Mouse (Mus musculus) liver, embryonic 14.5 days (tissue): ENCODE data around the gene Ugt1a6b.
"Not testable (repeated sequence)": the region's sequence is repeated elsewhere in the genome, so short reads cannot be mapped to it uniquely, and the experiment has no call there.

Experiments
- CTCF ChIP-seq: IDR thresholded peaks from 2 replicates; pipeline ENCODE4 v1.5.1; 2016; ENCODE audit warnings: antibody characterized with exemption, low read depth, control low read depth
- EP300 ChIP-seq: IDR thresholded peaks from 2 replicates; pipeline ENCODE4 v1.6.1; 2016; ENCODE audit warnings: antibody characterized with exemption, low read depth

DNA sequence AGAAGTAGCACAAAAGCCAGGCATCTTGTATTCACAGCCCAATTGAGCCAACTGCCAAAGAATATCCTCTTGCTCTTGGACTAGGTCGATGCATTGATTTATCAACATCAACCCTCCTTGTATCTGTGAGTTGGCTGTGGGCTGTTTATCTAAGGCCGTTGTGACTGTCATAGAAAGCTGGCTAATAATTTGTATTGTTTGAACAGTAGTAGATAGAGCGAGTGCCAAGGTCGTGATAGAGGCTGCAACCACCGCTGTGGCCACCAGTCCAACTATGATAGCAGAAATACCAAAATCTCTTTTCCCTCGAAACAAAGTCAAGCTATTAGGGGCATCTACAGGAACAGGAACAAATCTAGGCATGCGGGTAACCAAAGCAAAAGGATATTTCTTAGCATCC lies 69.1 kb downstream of the Ugt1a6b start:
- not testable (repeated sequence) for TF ChIP-seq CTCF, EP300
